Mouse (Mus musculus) forebrain, embryonic 11.5 days (tissue): ENCODE results near the gene Ube2g1. TPM values are rescaled to one million over a fixed set of nuclear protein-coding genes. Genes with fewer than 3 reads are reported as not detected.

Experiments used
- ATAC-seq: fragments of 200-750 bp; cut with Nextera tagmentation; replicated peaks from 2 replicates; pipeline ENCODE4 v1.8.0; 2017; ENCODE audit warnings: moderate TSS enrichment; ENCODE audit not compliant: low FRiP score
- DNase-seq: peaks from one replicate; pipeline ENCODE4 v3.0.0-alpha.2; 2017; ENCODE audit warnings: low spot score
- H3K27ac ChIP-seq: fragments of 300-500 bp; sonication (generic); 2 replicates; pipeline ENCODE4 v1.5.1; 2014; ENCODE audit warnings: low read depth, low read length
- H3K27me3 ChIP-seq: fragments of 300-500 bp; sonication (generic); 2 replicates; pipeline ENCODE4 v1.6.1; 2014; ENCODE audit warnings: mild to moderate bottlenecking, low read length, mixed read lengths; ENCODE audit not compliant: control insufficient read depth, insufficient read depth
- H3K36me3 ChIP-seq: fragments of 300-500 bp; sonication (generic); 2 replicates; pipeline ENCODE4 v1.6.1; 2014; ENCODE audit warnings: mild to moderate bottlenecking, low read length, moderate library complexity, mixed read lengths; ENCODE audit not compliant: control insufficient read depth, insufficient read depth
- H3K4me1 ChIP-seq: fragments of 300-500 bp; sonication (generic); replicated peaks from 2 replicates; pipeline ENCODE4 v1.6.1; 2014; ENCODE audit warnings: low read length, mixed read lengths; ENCODE audit not compliant: control insufficient read depth, insufficient read depth
- H3K4me2 ChIP-seq: fragments of 300-500 bp; sonication (generic); 2 replicates; pipeline ENCODE4 v1.6.1; 2014; ENCODE audit warnings: low read depth, mild to moderate bottlenecking, low read length, moderate library complexity, mixed read lengths; ENCODE audit not compliant: severe bottlenecking
- H3K4me3 ChIP-seq: fragments of 300-500 bp; sonication (generic); 2 replicates; pipeline ENCODE4 v1.5.1; 2014; ENCODE audit warnings: low read depth, low read length
- H3K9ac ChIP-seq: fragments of 300-500 bp; sonication (generic); 2 replicates; pipeline ENCODE4 v1.6.1; 2014; ENCODE audit warnings: low read length
- H3K9me3 ChIP-seq: fragments of 300-500 bp; sonication (generic); 2 replicates; pipeline ENCODE4 v1.6.1; 2016; ENCODE audit warnings: low read length, mixed read lengths; ENCODE audit not compliant: control insufficient read depth
- WGBS: fragments of 180-500 bp; shearing (Covaris S2); extraction: QIAGEN DNeasy Blood & Tissue Kit; methylation state at CpG from one replicate; pipeline ENCODE4 v1.1.7; 2014; 5-methylcytosine and 5-hydroxymethylcytosine counted together
- polyA plus RNA-seq: library from polyadenylated mRNA; unstranded; fragments of >200 nt; fragmentation: Nextera tagmentation; extraction: Ambion mirVana; gene quantifications from 2 replicates; pipeline ENCODE4 v1.2.1, GENCODE M21; 2014

Gene Ube2g1
- polyA plus RNA-seq: 105 and 110 TPM in 2 replicates

GRCm38 (mm10) chr11:72606694-72607407 is at the start of gene Ube2g1:
Gene Ube2g1 (plus strand): TSS chr11:72607283.
- Histone ChIP-seq H3K27me3 (no peaks in the 10 kb centered on the region), H3K4me3 (peak within 1 kb of the TSS; percentile 98), H3K4me1 (no peaks in the 10 kb centered on the region), H3K4me2 (peak within 1 kb of the TSS; percentile 58), H3K9me3 (no peaks in the 10 kb centered on the region), H3K27ac (peak within 1 kb of the TSS; percentile 97), H3K9ac (peak within 1 kb of the TSS; percentile 97), H3K36me3 (no peaks in the 10 kb centered on the region)
- ATAC-seq (peak; percentile 91), DNase-seq (peak; percentile 99)
- 2% methylated on average over 56 of the region's 56 CpGs for WGBS

DNA sequence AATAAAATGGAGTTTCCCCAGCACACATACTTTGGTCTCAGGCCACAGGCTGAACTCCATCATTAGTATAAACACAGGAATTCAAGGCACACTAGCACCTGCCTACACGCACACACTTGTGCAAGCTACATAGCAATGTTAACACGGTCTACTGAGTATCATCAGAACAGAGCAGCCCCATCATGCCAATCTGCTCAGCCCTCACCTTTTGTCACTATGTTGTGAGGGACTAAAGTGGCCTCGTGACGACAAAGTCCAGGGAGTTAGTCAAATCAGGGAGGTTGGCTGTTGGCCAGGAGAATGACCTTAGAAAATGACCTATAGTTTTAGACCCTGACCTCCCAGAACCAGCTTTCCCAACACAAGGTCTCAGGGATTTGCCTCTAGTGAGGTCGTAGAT is 48.9 kb upstream of the Ube2g1 start:
- Histone ChIP-seq H3K4me1 (no peaks in the 10 kb centered on the region), H3K9ac (no peak overlapping the region), H3K36me3 (no peaks in the 10 kb centered on the region), H3K9me3 (no peaks in the 10 kb centered on the region), H3K27ac (no peak overlapping the region), H3K27me3 (no peaks in the 10 kb centered on the region), H3K4me3 (no peak overlapping the region), H3K4me2 (no peak overlapping the region)
- ATAC-seq (no peak), DNase-seq (no peak)
- WGBS: 79% methylated on average over 5 of the region's 5 CpGs

DNA sequence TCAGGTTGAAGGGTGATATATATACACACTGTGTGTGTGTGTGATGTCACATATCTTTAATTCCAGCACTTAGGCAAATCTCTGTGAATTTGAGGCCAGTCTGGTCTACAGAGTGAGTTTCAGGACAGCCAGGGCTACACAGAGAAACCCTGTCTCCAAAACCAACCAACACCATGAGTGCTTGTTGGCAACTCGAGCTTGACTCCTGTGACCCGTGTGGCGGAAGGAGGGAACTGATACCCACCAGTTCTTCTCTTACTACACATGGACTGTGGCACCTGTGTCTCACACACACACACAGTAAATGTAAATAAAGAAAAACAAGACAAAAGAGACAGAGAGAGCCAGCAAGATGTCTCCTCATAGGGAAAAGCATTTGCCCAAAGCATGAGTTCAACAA is 46.4 kb upstream of the Ube2g1 start:
- H3K4me1 ChIP-seq: no peaks in the 10 kb centered on the region
- no peak overlapping the region for H3K27ac ChIP-seq
- H3K9ac ChIP-seq: no peak overlapping the region
- H3K27me3 ChIP-seq: no peaks in the 10 kb centered on the region
- no peaks in the 10 kb centered on the region for H3K9me3 ChIP-seq
- H3K4me2 ChIP-seq: no peak overlapping the region
- 85% methylated on average over 3 of the region's 3 CpGs for WGBS
- H3K36me3 ChIP-seq: no peaks in the 10 kb centered on the region
- DNase-seq: no peak
- no peak overlapping the region for H3K4me3 ChIP-seq
- no peak for ATAC-seq

GRCm38 (mm10) chr11:72564232-72564807 is 42.8 kb upstream of the Ube2g1 start:
- ATAC-seq: no peak
- no peak overlapping the region for H3K4me2 ChIP-seq
- no peaks in the 10 kb centered on the region for H3K36me3 ChIP-seq
- H3K9me3 ChIP-seq: no peaks in the 10 kb centered on the region
- 31% methylated on average over 6 of the region's 6 CpGs for whole genome bisulfite sequencing
- H3K27me3 ChIP-seq: no peaks in the 10 kb centered on the region
- H3K9ac ChIP-seq: no peak overlapping the region
- H3K4me3 ChIP-seq: no peak overlapping the region
- no peak overlapping the region for H3K27ac ChIP-seq
- no peak for DNase-seq
- H3K4me1 ChIP-seq: no peaks in the 10 kb centered on the region

DNA sequence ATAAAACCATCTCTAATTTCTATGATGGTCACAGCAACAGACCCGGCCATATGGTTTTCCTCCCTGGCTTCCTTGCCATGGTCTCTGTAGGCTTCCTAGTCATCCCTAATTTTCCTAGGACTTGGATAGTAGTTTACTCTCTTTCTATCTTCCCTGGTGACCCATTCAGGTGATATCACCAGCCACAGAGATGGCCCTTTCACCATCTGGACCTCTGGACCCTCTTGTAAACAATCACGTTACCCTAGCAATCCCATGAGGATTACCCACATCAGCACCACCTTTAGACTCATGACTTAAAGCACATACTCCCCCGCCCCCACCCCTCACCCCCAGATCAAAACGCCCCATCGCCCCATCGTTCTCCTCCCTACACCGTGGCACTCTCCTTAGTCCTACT is 40.8 kb upstream of the Ube2g1 start:
- H3K4me3 ChIP-seq: no peak overlapping the region
- no peaks in the 10 kb centered on the region for H3K27me3 ChIP-seq
- H3K36me3 ChIP-seq: no peaks in the 10 kb centered on the region
- H3K9me3 ChIP-seq: no peaks in the 10 kb centered on the region
- WGBS: 80% methylated on average over 7 of the region's 7 CpGs
- H3K27ac ChIP-seq: no peak overlapping the region
- ATAC-seq (no peak), DNase-seq (no peak)
- no peaks in the 10 kb centered on the region for H3K4me1 ChIP-seq
- H3K9ac ChIP-seq: no peak overlapping the region
- H3K4me2 ChIP-seq: no peak overlapping the region

DNA sequence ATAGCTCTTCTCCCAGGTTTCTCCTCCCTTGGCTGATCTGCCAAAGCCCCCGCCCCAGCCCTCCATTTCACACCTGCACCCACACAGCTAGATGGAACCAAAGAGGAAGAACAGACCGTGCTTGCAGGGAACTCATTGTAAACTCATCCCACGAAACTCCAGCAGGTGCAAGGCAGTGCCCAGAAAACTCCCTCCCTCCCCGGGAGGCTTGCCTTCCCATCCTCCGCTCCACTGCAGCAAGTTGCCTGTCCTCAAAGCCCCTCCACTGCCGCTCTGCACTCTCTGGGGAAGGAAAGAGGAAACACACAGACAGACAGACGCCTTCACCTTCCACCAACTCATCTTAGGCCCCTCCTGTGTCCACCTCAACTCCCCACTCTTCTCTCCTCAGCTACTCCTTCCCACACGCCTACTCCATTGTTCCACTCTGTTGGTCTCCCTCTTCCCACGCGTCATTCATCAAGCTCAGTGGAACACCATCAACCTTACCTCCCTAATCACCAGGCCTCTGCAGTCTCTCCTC is 40.2 kb upstream of the Ube2g1 start:
- no peak overlapping the region for H3K9ac ChIP-seq
- ATAC-seq (no peak), DNase-seq (no peak)
- no peak overlapping the region for H3K27ac ChIP-seq
- H3K4me1 ChIP-seq: no peaks in the 10 kb centered on the region
- 49% methylated on average over 8 of the region's 10 CpGs for WGBS
- H3K9me3 ChIP-seq: no peaks in the 10 kb centered on the region
- no peak overlapping the region for H3K4me3 ChIP-seq
- no peaks in the 10 kb centered on the region for H3K36me3 ChIP-seq
- no peak overlapping the region for H3K4me2 ChIP-seq
- H3K27me3 ChIP-seq: no peaks in the 10 kb centered on the region

GRCm38 (mm10) chr11:72569051-72569450 is 38.0 kb upstream of the Ube2g1 start:
- H3K36me3 ChIP-seq: no peaks in the 10 kb centered on the region
- 61% methylated on average over 8 of the region's 8 CpGs for WGBS
- H3K4me3 ChIP-seq: no peak overlapping the region
- H3K27me3 ChIP-seq: no peaks in the 10 kb centered on the region
- H3K9ac ChIP-seq: no peak overlapping the region
- no peak overlapping the region for H3K4me2 ChIP-seq
- DNase-seq (no peak), ATAC-seq (no peak)
- no peaks in the 10 kb centered on the region for H3K9me3 ChIP-seq
- no peak overlapping the region for H3K27ac ChIP-seq
- H3K4me1 ChIP-seq: no peaks in the 10 kb centered on the region

DNA sequence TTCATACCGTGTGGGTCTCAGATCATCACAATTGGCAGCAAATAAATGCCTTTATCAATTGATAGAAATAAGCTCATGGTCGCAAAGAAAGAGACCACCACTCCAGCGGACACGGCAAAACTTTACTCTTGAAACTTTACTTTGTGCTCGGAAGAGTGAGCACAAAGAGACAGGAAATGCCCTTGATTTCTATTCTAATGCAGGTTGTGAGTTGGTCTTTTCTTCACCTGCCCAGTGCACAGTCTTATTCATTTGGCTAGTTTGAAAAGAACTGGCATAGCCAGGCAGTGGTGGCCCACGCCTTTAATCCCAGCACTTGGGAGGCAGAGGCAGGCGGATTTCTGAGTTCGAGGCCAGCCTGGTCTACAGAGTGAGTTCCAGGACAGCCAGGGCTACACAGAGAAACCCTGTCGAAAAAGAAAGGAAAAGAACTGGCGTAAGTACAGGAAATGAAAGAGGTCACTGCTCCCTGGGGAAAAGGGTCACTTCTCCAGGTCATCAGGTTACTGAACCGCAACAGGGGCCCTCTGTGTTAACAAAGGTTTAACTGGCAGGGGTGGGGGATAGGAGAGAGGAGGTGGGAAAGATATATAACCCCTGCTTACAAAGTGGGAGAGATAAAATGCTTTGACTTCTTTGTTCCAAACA is 37.3 kb upstream of the Ube2g1 start:
- Histone ChIP-seq H3K9me3 (no peaks in the 10 kb centered on the region), H3K27ac (no peak overlapping the region), H3K4me1 (no peaks in the 10 kb centered on the region), H3K9ac (no peak overlapping the region), H3K4me2 (no peak overlapping the region), H3K27me3 (no peaks in the 10 kb centered on the region), H3K4me3 (no peak overlapping the region), H3K36me3 (no peaks in the 10 kb centered on the region)
- ATAC-seq (no peak), DNase-seq (no peak)
- WGBS: 74% methylated on average over 11 of the region's 11 CpGs
